Mouse (Mus musculus): ENCODE data around the gene Chrm1.
A peak's percentile ranks its signal among the peaks of the same experiment; 100 is the strongest.
"Not testable (repeated sequence)": the region's sequence is repeated elsewhere in the genome, so short reads cannot be mapped to it uniquely, and the experiment has no call there.

The Chrm1 gene

GRCm38 (mm10) chr19:8718357-8718756 lies 54.8 kb downstream of the Chrm1 start:
- DNase-seq: peak; percentile 64

GRCm38 (mm10) chr19:8719037-8719436 lies 55.4 kb downstream of the Chrm1 start:
- DNase-seq: not testable (repeated sequence)

- DNase-seq: no peak
Observed at GRCm38 (mm10) chr19:8721378-8721777, 57.8 kb downstream of the Chrm1 start.

- no peak for DNase-seq
Observed at GRCm38 (mm10) chr19:8722021-8722420, 58.4 kb downstream of the Chrm1 start.

DNA sequence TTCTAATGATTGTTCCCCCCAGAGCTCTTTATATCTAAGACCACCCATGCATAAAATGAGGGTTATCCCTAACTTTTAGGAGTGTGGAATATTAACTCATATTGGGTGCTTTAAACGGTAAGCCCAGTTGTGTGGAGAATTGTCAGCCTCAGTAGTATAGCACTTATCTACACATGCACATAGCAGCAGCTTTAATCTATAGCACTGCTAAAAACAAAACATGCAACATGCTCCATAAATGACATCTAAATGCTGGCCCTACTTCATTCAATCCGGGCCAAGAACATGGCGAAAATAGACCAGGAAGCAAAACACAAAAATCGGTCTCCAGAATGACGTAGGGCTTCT lies 58.9 kb downstream of the Chrm1 start:
- DNase-seq: no peak

- DNase-seq: peak; percentile 98
Observed at GRCm38 (mm10) chr19:8722907-8723573, 59.5 kb downstream of the Chrm1 start, which contains the start of gene Slc3a2. Gene Slc3a2, minus strand, starts transcription at chr19:8723369.

DNA sequence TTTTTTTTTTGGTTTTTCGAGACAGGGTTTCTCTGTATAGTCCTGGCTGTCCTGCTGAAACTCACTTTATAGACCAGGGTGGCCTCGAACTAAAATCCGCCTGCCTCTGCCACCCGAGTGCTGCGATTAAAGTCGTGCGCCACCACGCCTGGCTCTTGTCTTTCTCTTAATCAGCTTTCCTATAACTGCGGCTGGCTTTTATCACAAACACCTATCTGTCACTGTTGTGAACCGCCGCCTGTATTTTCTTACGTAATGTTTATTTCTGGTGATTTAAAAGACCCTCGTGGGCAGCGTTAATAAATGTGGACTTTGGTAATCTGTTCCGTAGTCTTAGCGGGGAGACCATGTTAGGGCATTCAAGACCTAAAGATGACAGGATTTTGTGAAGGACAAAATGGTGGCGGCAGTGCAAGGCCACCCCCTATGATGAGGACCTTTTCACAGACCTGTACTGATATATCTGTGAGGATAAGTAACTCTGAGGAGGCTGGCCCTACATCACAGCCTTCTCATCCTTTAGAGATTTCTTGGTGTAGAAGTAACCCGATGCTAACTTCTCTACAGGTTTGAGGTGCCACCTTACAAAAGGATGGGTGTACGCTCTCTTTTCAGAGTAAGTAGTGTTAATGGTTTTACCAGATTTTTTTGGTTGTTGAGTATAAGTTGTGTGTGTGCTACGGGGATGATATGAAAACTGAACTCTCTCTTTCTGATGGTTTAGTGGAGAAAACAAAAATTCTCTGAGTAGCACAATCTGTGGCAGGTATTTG lies 60.2 kb downstream of the Chrm1 start:
- DNase-seq: no peak

- no peak for DNase-seq
Observed at GRCm38 (mm10) chr19:8724392-8724791, 60.8 kb downstream of the Chrm1 start.

GRCm38 (mm10) chr19:8725081-8725613 lies 61.6 kb downstream of the Chrm1 start:
- no peak for DNase-seq

- DNase-seq: no peak
Observed at GRCm38 (mm10) chr19:8726609-8727390, 63.2 kb downstream of the Chrm1 start.

- DNase-seq: no peak
Observed at GRCm38 (mm10) chr19:8727495-8728114, 64.0 kb downstream of the Chrm1 start.

- not testable (repeated sequence) for DNase-seq
Observed at GRCm38 (mm10) chr19:8728335-8729099, 64.9 kb downstream of the Chrm1 start.
